Mouse (Mus musculus) CH12F3 (cell line): ENCODE results near the gene Fer1l5.

Experiments used
- in situ Hi-C: fragments of 300-500 bp; cut with MboI; formaldehyde crosslinking; loops from 2 replicates; pipeline ENCODE4 v1.14.3; 2020; ENCODE audit warnings: low sequenced_read_pairs

Fer1l5 gene

DNA sequence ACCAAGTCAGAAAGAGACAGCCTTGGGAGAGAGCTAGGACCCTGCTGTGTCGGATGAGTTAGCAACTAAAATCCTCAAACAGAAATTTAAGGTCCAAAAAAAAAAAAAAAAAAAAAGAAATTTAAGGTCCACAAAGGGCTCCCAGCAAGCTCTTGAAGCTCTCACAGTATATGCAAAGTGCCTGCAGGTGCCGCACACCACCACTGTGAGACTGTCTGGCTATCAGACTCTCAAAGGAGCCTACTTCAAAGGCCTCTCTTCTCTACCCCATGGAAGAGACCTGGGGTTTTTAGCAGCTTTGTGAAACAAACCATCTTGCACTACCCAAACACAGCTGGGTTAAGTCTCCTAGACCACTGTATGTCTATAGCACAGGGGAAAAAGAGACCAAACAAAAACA lies 57.4 kb downstream of the Fer1l5 start:
- in situ Hi-C loops = no loop called here

DNA sequence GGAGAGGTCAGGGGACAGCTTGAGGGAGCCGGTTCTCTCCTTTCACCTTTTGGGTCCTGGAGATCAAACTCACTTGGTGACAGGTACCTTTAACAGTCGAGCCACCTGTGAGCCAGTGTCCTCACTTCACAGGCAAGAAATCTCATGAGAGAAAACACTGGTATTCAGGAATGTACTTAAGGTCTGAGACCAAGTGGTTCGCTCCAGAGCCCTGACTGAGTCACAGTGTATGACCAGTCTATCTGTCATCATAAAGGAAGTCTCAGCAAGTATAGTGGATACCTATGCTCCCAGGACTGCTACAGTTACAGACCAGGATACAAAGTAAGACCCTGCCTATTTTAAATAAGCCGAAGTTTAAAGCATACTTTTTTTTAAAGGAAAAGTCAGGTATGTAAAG lies 60.9 kb downstream of the Fer1l5 start:
- in situ Hi-C loops = no loop called here

DNA sequence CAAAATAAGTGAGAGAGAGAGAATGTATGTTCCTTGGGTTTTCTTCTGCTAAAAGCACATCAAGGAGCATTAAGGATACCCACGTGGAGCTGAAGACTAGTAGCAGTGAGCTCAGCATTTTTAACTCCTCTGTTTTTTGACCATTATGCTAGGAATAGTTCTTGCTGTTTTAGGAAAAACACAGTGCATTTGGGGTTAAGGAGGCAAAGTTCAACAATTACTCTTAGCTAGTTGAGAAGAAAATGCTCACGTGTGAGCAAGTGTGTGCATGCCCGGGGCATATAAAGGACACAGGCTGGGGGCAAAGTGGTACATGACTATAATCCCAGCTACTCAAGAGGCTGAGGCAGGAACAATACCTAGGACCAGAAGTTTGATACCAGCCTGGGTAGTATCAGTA lies 61.5 kb downstream of the Fer1l5 start:
- in situ Hi-C loops = no loop called here

DNA sequence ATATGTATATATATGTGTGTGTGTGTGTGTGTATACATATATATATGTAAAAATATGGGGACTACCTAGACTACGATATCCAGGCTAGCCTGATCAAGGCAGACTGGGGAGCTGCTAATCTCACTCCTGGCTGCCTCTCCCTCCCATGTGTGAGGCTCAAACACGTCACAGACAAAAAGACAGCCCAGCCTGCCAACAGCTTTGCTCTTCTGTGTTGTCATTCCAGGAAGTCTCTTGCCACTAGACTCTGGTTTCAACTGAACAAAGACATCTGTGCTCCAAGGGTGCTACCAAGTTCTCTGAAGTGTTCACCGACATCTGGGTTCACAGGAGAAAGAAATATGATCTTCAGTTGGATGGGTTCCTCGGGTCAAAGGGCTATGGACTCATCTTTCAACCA lies 63.0 kb downstream of the Fer1l5 start:
- in situ Hi-C loops = no loop called here

DNA sequence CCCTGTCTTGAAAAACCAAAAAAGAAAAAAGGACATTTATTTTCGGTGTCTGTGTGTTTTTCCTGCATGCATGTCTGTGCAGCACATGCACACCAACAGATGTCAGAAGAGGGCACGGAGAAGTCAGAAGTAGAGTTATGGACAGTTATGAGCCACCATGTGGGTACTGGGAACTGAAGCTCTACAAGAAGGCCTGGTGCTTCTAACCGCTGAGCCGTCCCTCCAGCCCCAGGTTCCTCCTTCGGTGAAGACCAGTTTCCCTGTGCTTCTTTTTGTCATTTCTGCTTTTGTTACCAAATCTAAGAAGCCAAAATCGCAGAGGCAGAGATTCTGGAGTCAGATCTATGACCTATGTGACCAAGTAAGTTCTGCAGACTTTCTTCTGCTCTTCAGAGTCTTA lies 64.4 kb downstream of the Fer1l5 start:
- in situ Hi-C loops = no loop called here

DNA sequence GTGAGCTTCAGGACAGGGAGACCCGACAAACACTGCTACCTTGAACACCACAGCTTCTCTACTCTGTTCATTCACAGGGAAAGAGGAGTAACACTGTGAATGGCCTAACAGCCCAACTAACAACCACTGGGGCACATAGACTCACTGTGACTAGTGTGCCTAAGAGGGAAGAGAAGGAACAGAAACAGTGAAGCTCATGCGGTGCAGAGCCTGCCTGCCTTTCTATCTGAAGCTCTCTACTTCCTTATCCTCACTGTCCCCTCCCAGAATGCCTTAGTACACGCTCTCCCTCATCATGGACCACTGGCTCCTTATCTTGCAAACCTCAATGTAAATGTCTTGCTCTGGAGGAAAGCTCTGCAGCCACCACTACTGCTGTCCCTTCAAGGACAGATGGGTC lies 65.1 kb downstream of the Fer1l5 start:
- in situ Hi-C loops = no loop called here

DNA sequence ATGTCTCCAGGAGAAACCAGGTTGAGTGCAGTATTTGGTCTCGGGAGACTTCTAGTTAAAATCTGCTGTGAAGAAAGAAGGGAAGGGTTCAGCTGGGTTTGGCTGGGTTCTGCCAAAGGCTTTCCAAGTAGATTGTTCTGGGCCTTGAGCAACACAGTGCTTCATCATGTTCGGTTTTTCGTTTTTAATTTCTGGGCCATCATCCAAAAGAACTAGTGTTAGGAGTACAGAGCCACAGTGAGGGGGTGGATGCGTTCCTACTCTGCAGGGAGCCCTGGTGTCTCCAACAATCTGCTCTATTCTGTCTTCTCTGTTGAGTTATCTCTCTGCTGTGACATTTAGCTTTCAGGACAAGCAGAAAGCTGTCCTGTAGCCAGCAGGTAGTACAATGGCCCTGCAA lies 69.0 kb downstream of the Fer1l5 start:
- in situ Hi-C loops = no loop called here

DNA sequence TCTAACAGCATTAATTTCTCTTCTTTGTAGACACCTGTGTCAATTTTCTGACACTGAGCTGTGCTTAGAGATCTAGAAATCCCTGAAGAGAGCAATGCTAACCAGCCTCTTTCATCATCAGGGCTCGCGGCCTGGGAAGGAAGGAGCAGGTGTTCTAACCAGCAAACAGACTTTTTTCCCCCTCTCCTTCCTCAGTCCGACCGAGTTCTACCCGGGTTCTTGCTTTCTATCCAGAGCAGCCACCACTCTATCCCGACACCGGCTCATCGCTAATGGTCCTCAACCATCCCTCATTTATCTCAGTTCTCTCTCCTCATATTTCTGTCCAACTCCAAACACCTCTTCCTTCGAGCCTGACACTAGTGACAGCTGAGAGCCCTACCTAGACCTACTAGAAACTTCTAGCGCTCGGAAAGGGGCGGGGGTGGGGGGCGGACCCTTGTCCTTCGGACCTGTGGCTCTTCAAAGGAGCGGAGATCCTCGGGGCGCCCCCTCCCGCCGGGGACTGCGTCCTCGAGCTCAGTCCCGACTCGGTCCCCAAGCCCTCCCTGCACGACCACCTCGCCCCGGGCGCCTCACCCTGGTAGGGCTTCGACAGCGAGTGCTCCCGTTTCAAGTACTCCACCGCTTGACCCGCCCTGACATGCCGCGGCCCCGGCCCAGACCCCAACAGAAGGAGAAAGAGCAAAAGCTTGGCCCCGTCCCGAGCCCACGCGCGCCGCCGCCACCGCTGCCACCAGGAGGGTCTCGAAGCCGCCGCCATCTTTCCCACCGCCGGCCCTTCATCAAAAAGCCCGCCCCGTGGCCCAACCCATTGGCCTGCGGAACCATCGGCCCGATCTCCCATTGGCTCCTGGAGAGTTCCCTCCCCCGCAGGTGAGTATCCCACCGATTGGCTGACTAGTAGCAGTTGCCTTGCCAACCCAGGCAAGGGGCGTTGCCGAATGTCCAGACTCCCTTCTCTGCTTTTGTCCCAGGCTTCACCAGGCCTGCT lies 72.7 kb downstream of the Fer1l5 start, which contains the start of gene Lman2l:
TSS of gene Lman2l (minus strand) at position 801 of the 994 bp plus-strand sequence.
- in situ Hi-C loops = no loop called here

DNA sequence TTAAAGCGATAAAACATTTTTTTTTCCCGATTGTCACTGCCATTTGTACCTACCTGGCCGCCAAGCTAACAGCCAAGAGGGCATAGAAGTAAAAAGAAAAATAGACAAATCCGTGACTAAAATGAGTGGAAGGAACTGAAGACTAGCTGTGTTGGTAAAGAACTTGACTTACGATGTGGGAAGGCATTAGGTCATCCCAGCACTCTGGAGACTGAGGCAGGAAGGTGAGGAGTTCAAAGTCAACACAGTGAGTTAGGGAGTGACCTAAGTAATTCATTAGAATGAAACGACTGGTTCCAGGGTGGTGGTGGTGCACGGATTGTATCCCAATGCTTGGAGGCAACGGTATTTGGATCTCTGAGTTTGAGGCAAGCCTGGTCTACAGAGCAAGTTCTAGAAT lies 73.4 kb downstream of the Fer1l5 start:
- in situ Hi-C loops = no loop called here

DNA sequence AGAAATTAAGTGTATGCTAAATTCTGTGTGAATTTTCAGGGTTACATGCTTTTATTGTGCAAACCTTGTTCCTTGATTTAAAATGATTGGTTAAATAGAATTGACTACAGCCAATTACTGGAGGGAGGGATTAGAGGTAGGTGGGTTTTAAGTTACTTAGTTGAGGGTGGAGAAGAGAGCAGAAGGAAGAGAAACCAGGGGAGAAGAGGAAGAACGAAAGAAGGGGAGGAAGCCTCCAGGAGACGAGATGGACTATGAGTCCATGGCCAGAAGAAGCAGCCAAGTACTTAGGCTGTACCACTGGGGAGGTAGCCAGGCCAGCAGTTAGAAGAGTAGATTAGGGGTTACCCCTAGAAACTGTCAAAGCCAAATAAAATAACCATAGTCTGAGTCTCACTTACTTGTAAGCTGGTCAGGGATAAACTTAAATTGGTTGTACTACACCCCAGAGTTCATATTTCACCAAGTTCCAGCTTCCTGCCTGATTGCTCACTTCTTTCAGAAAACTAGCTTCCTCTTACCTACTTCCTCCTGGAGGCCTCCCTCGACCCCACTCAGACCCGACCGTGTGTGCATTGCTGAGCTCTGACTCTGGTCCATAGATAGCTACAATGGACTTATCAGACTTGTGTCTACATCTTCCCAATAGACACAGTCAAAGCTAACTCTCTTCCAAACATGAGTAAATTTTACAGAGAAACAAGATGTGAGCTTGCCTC lies 74.2 kb downstream of the Fer1l5 start:
- in situ Hi-C loops = no loop called here

DNA sequence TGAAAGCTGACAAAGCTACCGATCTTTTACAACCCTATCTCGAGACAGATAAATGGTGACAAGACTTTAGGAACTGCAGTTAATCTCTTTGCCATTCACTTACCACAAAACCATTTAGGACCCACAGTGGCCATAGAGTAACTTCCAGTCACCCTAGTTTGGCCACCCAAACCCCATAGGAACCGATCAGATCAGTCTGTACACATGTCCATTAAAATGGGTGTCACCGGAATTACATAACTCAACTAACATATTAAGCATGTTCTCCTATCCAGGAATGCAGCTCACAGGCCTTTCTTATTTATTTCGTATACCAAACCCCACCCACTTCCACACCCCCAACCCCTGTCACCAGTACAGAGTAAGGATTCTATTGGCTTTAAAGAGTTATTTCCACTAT lies 74.8 kb downstream of the Fer1l5 start:
- in situ Hi-C loops = no loop called here

DNA sequence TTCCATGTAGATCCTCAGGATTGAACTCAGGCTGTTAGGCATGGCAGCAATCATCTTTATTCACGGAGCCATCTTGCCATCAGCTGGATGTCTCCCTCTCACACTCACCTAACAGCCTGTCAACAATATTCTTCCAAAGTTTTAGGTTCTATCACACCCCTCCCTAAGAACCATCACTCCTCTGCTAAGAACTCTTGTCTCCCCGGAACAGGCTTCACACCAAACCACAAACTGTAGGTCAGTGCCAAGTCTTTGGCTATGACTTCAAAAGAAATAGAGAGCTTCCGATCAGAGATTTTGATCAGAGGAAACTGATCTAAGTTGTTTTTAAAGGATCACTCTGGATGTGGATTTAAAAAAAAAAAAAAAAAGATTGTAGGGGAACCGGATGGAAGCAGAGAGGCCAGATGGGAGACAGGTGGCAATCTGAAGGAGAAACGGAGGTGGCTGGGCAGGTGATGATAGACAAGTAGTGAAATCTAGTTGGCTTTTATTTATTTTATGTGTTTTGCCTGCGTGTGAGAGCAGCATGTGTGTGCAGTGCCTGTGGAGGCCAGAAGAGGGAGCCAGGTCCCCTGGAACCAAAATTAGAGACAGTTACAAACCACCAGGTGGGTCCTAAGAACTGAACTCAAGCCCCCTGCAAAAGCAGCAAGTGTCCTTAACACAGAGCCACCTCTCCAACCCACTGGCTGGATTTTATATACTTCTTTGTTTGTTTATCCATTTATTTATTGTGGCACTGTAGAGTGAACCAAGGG lies 82.1 kb downstream of the Fer1l5 start:
- in situ Hi-C loops = no loop called here

DNA sequence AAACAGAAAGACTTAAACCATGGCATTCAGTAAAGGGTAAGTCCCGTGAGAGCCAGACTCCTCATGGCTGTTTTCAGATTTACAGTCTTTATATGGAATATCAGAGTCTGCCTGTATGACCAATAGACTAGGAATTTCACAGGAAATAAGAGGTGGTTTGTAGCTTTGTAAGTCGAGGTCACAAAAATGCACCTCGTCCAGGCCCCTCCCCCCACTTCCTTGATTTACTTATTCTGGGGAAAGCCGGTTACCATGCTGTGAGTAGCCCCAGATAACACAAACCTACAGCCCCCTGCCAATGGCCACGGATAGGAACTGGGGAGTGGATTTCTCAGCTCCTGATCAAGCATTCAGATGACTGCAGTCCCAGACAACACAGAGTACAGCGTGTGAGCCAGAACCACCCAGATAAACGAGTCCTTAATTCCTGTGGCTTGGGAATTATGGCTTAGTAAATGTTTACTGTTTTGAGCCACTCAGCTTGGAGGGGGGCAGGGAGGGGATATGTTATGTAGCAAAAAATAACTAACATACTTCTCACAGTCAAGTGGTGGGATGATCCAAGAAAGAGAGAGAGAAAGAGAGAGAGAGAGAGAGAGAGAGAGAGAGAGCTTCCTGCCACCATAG lies 85.4 kb downstream of the Fer1l5 start:
- in situ Hi-C loops = no loop called here

DNA sequence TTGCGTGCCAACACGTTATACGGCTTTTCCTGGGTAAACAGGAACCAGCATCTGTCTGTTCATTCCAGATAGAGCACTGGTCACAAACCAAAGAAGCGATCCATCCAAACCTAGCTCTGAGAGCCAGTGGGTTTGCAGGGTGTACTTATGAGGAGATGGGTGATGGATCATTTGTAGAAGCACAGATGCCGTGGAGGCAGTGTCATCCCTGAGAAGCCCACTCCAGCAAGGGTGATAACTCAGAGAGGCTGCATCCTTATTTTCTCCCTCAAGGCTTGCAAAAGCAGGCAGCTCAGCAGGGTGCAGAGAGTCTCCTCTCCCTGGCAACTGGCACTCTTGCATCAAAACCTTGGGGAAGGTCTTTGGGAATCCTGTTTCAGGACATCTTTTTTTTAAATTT lies 86.1 kb downstream of the Fer1l5 start:
- in situ Hi-C loops = no loop called here

DNA sequence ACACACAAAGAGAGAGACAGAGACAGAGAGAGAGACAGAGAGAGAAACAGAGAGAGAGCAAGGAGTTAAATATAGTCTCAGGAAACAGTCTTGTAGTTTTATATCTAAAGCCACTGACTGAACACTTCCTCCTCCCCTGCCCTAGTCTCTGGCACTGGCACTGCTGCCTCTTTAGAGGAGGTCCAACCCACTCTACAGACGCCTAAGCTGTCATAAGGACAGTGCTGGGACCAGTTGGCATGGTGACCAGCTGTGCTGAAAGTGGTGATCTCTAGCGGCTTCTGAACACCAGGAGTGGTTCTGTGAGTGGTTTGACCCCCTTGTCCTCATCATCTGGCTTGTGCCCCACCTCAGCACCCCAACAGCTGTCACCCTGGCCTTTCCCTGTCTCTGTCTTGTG lies 89.7 kb downstream of the Fer1l5 start:
- in situ Hi-C loops = no loop called here

DNA sequence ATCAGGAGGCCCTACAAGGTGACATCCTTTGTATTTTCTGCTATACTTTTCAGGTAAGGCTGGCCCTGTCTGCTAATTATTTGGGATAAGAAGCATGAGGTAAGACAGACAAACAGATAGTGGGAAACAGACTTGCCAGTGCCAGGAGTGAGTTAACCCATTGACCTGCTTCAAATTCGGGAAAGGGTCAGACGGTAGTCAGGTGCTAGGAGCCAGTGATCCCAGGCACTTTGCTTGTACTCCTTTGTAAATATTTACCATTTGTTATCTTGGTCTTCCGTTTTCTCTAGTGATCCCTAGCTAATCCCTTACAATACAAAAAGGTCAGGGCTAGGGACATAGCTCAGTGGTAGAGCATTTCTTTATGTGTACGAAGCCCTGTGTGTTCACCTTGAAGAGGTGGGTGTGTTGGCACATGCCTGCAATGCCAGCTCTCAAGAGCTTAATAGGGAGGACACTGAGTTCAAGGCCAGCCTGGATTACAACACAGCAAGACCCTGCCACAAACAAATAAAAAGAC lies 93.6 kb downstream of the Fer1l5 start:
- in situ Hi-C loops = no loop called here

DNA sequence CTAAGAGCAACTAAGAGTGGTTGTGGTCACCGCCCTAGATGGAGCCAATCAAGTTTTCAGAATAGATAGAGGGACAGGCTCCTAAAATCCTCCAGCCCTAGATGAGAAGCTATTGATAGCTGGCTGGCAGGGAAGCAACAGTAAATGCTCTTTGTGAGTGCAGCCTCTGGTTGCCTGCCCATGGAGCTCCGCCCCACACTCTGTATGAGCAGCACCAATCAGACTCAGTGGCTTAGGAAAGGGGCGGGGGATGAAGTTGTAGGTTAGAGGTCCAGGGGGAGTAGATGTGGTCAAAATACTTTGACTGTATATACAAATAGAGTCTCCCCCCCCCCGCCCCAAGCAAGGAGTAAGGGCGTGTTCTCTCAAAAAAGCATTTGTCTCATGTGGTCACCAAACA lies 95.4 kb downstream of the Fer1l5 start:
- in situ Hi-C loops = no loop called here

DNA sequence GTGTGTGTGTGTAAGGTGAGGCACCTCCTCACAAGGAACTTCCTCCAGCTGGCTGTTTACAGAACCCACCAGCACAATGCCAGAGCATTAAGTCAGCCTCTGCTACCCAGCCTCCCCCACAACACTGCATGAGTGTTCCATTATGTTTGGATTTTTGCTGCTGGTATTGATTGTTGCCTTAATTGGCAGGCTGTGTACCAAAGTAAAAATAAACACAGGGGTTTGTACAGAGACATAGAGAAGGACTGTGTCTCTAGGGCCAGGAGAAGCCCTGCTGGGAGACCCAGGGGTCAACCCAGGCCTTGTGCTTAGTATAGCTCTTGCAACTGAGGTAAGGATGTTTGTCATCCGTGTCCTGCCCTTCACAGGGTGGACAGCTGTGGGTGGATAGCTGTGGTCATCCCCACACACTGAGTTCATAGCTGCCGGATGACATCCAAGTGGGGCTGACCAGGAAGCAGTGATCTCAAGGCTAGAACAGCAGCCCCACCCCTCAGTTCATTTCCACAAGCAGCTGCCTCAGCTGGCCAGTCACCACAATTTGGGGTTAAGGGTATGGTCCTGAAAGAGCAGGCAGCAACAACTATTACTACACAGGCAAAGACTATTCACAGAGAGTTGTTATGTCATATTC lies 97.8 kb downstream of the Fer1l5 start:
- in situ Hi-C loops = no loop called here

DNA sequence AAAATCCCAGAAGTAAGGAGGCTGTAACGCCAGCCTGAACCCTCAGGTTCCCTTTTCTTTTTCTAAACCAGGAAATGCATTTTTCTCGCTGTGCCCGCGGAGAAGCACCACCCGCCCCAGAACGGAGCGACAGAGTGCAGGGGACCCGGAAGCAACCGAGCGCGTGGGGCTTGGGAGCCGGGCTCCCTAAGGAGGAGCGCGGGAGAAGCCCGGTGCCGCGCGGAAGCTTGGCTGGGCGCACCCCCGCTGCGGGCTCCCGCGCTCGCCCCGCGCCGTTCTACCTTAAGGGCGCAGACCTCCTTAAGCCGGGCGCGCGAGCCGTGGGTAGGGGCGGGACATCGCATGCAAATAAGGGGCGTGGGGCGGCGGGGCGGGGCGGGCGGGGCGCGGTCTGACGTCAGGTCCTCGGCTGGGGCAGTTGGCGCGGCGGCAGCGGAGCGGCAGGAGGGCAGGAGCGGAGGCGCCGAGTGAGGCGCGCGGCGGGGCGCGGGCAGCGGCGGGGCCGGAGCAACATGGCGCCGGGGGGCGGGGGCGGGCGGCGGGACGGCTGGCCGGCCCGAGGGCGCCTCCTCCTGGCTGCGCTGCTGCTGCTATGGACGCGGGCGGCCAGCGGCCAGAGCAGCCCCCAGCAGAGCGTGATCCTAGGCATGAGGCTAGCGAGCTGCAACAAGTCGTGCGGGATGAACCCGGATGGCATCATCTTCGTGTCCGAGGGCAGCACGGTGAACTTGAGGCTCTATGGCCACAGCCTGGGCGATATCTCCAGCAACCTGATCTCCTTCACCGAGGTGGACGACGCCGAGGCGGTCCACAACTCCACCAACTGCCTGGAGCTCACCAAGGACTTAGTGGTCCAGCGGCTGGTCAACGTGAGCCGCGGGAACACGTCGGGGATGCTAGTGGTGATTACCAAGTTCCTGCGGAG lies 99.4 kb downstream of the Fer1l5 start, which contains the start of gene Cnnm4:
TSS of gene Cnnm4 (plus strand) at position 440 of the 925 bp plus-strand sequence.
- in situ Hi-C loops = no loop called here
